Comparison of ENCODE assay signal across 23 mouse cellular contexts in the genomic region with DNA sequence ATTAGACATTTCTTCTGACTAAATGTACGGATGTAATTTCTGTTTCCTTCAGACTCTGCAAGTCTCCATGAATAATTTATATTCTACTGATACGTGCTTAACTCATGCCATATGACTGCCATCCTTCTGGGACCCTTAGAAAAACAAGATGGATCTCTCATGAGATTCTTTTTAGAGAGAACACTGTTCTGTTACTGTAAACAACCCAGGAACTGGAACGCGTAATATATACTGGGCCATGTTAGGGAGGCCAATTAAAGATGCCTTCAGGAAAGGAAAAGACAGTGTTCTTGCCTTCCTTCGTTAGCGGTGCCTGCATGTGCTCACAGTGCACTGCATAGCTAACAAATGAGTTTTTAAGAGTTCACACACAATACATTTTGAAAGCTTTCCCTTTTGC. TPM values are rescaled to one million over a fixed set of nuclear protein-coding genes. Genes with fewer than 3 reads are reported as not detected.
DNase-seq lines count a peak whose midpoint lies in the region; ATAC-seq lines count a peak whose summit lies in the region.
"Had no signal": no experiment of that assay in that cellular context is flagged by ENCODE, and none has a peak within 500 bp of the region (broad histone marks: within the 10 kb centered on the region; RNA-seq: fewer than 3 reads in every experiment).

No protein-coding gene starts in this region.

- no peak for DNase-seq in forebrain, embryonic 11.5 days (ENCODE audit: low spot score)
- no peak for DNase-seq in midbrain, embryonic 10.5 days (ENCODE audit: low spot score)
- DNase-seq in retina, embryonic 14.5 days (ENCODE audit: low spot score), result peak; percentile 17
- no peak for DNase-seq in embryo, embryonic 9.5 days (ENCODE audit: extremely low spot score)
- DNase-seq in lung, postnatal 14 days, result no peak
- DNase-seq: adrenal gland, adult 8-10 months; cerebellum, postnatal 14 days; gastrocnemius, postnatal 25 days; kidney, adult 18-20 months; lung, adult 2 months; thymus, adult 18-20 months; thymus, postnatal 4 days had no signal

- WGBS in forebrain, embryonic 12.5 days, result 51% methylated on average over 6 of the region's 6 CpGs
- WGBS in forebrain, embryonic 11.5 days, result 61% methylated on average over 6 of the region's 6 CpGs
- WGBS in midbrain, embryonic 12.5 days, result 56% methylated on average over 6 of the region's 6 CpGs
- 82% methylated on average over 6 of the region's 6 CpGs for WGBS in midbrain, embryonic 10.5 days
- WGBS in forebrain, embryonic 15.5 days, result 23% methylated on average over 6 of the region's 6 CpGs

- no peak overlapping the region for H3K27ac ChIP-seq in forebrain, embryonic 12.5 days
- no peak overlapping the region for H3K27ac ChIP-seq in forebrain, embryonic 11.5 days (ENCODE audit: low read depth, low read length)
- H3K27ac ChIP-seq in midbrain, embryonic 12.5 days (replicated peaks), result no peak overlapping the region
- H3K27ac ChIP-seq in midbrain, embryonic 10.5 days (replicated peaks), result no peak overlapping the region
- no peak overlapping the region for H3K27ac ChIP-seq in forebrain, embryonic 15.5 days (replicated peaks)
- H3K27ac ChIP-seq: hindbrain, embryonic 10.5 days; kidney, postnatal 0 days; limb, embryonic 12.5 days; liver, embryonic 12.5 days; macrophage had no signal

- H3K4me1 ChIP-seq in forebrain, embryonic 12.5 days, result peaks cover 5% of the 10 kb centered on the region; the same call in 1 of the 2 replicates
- H3K4me1 ChIP-seq in forebrain, embryonic 11.5 days (replicated peaks; ENCODE audit: control insufficient read depth, insufficient read depth, low read length), result no peaks in the 10 kb centered on the region
- 0 out of 2 replicates have a peak, but pooled peaks cover 2% of the 10 kb centered on the region for H3K4me1 ChIP-seq in midbrain, embryonic 12.5 days
- no peaks in the 10 kb centered on the region for H3K4me1 ChIP-seq in midbrain, embryonic 10.5 days
- H3K4me1 ChIP-seq in forebrain, embryonic 15.5 days, result 0 out of 2 replicates have a peak, but pooled peaks cover 7% of the 10 kb centered on the region
- H3K4me1 ChIP-seq: hindbrain, embryonic 10.5 days; liver, embryonic 12.5 days had no signal

- H3K4me2 ChIP-seq in forebrain, embryonic 12.5 days, result no peak overlapping the region
- H3K4me2 ChIP-seq in forebrain, embryonic 11.5 days (ENCODE audit: low read depth, low read length, severe bottlenecking), result no peak overlapping the region
- H3K4me2 ChIP-seq in midbrain, embryonic 12.5 days (replicated peaks), result no peak overlapping the region
- no peak overlapping the region for H3K4me2 ChIP-seq in forebrain, embryonic 15.5 days (replicated peaks)
- H3K4me2 ChIP-seq: limb, embryonic 12.5 days; liver, embryonic 12.5 days had no signal

- H3K27me3 ChIP-seq in forebrain, embryonic 12.5 days, result no peaks in the 10 kb centered on the region
- no peaks in the 10 kb centered on the region for H3K27me3 ChIP-seq in forebrain, embryonic 11.5 days (ENCODE audit: control insufficient read depth, insufficient read depth, low read length)
- peaks cover 4% of the 10 kb centered on the region for H3K27me3 ChIP-seq in midbrain, embryonic 12.5 days
- no peaks in the 10 kb centered on the region for H3K27me3 ChIP-seq in midbrain, embryonic 10.5 days (ENCODE audit: low read depth, poor library complexity, severe bottlenecking)
- no peaks in the 10 kb centered on the region for H3K27me3 ChIP-seq in forebrain, embryonic 15.5 days
- H3K27me3 ChIP-seq: limb, embryonic 12.5 days; liver, embryonic 12.5 days; Patski had no signal

- peak; percentile 44; the same call in 1 of the 2 replicates for ATAC-seq in forebrain, embryonic 12.5 days (ENCODE audit: low FRiP score)
- ATAC-seq in forebrain, embryonic 11.5 days (replicated peaks; ENCODE audit: low FRiP score), result no peak
- peak; percentile 65; the same call in 1 of the 2 replicates for ATAC-seq in midbrain, embryonic 12.5 days (ENCODE audit: low FRiP score, low read depth)
- ATAC-seq in forebrain, embryonic 15.5 days (replicated peaks), result peak; percentile 42; the same call in 1 of the 2 replicates
- ATAC-seq: CD4-positive, CD25-positive, alpha-beta regulatory T cell, adult 4 months; liver, embryonic 12.5 days; Patski had no signal

- no peak overlapping the region for H3K4me3 ChIP-seq in forebrain, embryonic 12.5 days (replicated peaks)
- H3K4me3 ChIP-seq in forebrain, embryonic 11.5 days (ENCODE audit: low read depth, low read length), result no peak overlapping the region
- no peak overlapping the region for H3K4me3 ChIP-seq in midbrain, embryonic 12.5 days
- no peak overlapping the region for H3K4me3 ChIP-seq in midbrain, embryonic 10.5 days
- H3K4me3 ChIP-seq in forebrain, embryonic 15.5 days, result no peak overlapping the region
- H3K4me3 ChIP-seq: erythroblast, embryonic 14.5 days; hindbrain, embryonic 10.5 days; limb, embryonic 12.5 days; liver, embryonic 12.5 days had no signal

- no peak overlapping the region for H3K9ac ChIP-seq in forebrain, embryonic 12.5 days
- H3K9ac ChIP-seq in forebrain, embryonic 11.5 days (ENCODE audit: low read length), result no peak overlapping the region
- no peak overlapping the region for H3K9ac ChIP-seq in midbrain, embryonic 12.5 days (replicated peaks)
- no peak overlapping the region for H3K9ac ChIP-seq in forebrain, embryonic 15.5 days (replicated peaks)
- H3K9ac ChIP-seq: limb, embryonic 12.5 days; liver, embryonic 12.5 days had no signal

- H3K36me3 ChIP-seq in forebrain, embryonic 12.5 days (replicated peaks), result no peaks in the 10 kb centered on the region
- no peaks in the 10 kb centered on the region for H3K36me3 ChIP-seq in forebrain, embryonic 11.5 days (ENCODE audit: control insufficient read depth, insufficient read depth, low read length)
- H3K36me3 ChIP-seq in midbrain, embryonic 12.5 days, result no peaks in the 10 kb centered on the region
- no peaks in the 10 kb centered on the region for H3K36me3 ChIP-seq in midbrain, embryonic 10.5 days
- no peaks in the 10 kb centered on the region for H3K36me3 ChIP-seq in forebrain, embryonic 15.5 days
- H3K36me3 ChIP-seq: hindbrain, embryonic 10.5 days; limb, embryonic 12.5 days; liver, embryonic 12.5 days had no signal

- no peaks in the 10 kb centered on the region for H3K9me3 ChIP-seq in forebrain, embryonic 12.5 days
- H3K9me3 ChIP-seq in forebrain, embryonic 11.5 days (ENCODE audit: control insufficient read depth, low read length), result no peaks in the 10 kb centered on the region
- no peaks in the 10 kb centered on the region for H3K9me3 ChIP-seq in midbrain, embryonic 12.5 days
- H3K9me3 ChIP-seq in midbrain, embryonic 10.5 days (replicated peaks), result no peaks in the 10 kb centered on the region
- H3K9me3 ChIP-seq in forebrain, embryonic 15.5 days, result no peaks in the 10 kb centered on the region
- H3K9me3 ChIP-seq: hindbrain, embryonic 10.5 days; limb, embryonic 12.5 days; liver, embryonic 12.5 days had no signal

RNA-seq across cellular contexts. Expression of gene Myo6, which starts 53.9 kb away (rescaled TPM):
- 13.5 and 15.1 TPM in 2 replicates for polyA plus RNA-seq in forebrain, embryonic 12.5 days (2016; fragmentation: Nextera tagmentation; extraction: Ambion mirVana)
- polyA plus RNA-seq in forebrain, embryonic 11.5 days (2014; fragmentation: Nextera tagmentation; extraction: Ambion mirVana), result 11.0 and 11.4 TPM in 2 replicates
- polyA plus RNA-seq in midbrain, embryonic 12.5 days (2016; fragmentation: Nextera tagmentation; extraction: Ambion mirVana), result 11.8 and 15.1 TPM in 2 replicates
- polyA plus RNA-seq in midbrain, embryonic 10.5 days (2016; fragmentation: Nextera tagmentation; extraction: Ambion mirVana), result 8.4 and 9.9 TPM in 2 replicates
- 12.8 and 13.5 TPM in 2 replicates for polyA plus RNA-seq in forebrain, embryonic 15.5 days (2015; fragmentation: Nextera tagmentation; extraction: Ambion mirVana)
